Mouse (Mus musculus) G1E (cell line): ENCODE data around the gene Khsrp.

ENCODE experiments used
- CTCF ChIP-seq: IDR thresholded peaks from 2 replicates; pipeline ENCODE4 v1.5.1; 2012; ENCODE audit warnings: low read depth, low read length, inconsistent platforms, mixed read lengths
- GATA1 ChIP-seq: IDR thresholded peaks from 2 replicates; pipeline ENCODE4 v1.6.1; 2012; ENCODE audit warnings: borderline replicate concordance, low read length, inconsistent platforms, mixed read lengths
- POLR2AphosphoS5 ChIP-seq: IDR thresholded peaks from 2 replicates; pipeline ENCODE4 v1.6.1; 2012; ENCODE audit warnings: low read depth, low read length, inconsistent platforms; ENCODE audit not compliant: insufficient replicate concordance
- TAL1 ChIP-seq: conservative IDR thresholded peaks from 2 replicates; pipeline ENCODE4 v1.6.1; 2012; ENCODE audit warnings: low read depth, low read length, inconsistent platforms, mixed read lengths

GRCm38 (mm10) chr17:56999968-57000609 is 31.2 kb downstream of the Khsrp start, which contains the start of gene Pspn:
- TF ChIP-seq CTCF = no peak
- TF ChIP-seq TAL1 = no peak
- no peak for TF ChIP-seq GATA1
- no peak for TF ChIP-seq POLR2AphosphoS5
